Mouse (Mus musculus) liver, embryonic 11.5 days (tissue): ENCODE measurements around the gene Fzd1. TPM values are rescaled to one million over a fixed set of nuclear protein-coding genes. Genes with fewer than 3 reads are reported as not detected.

Experiments
- ATAC-seq: fragments of 200-750 bp; cut with Nextera tagmentation; replicated peaks from 2 replicates; pipeline ENCODE4 v1.8.0; 2017; ENCODE audit warnings: moderate number of reproducible peaks, mild to moderate bottlenecking, moderate TSS enrichment, moderate library complexity; ENCODE audit not compliant: low FRiP score
- DNase-seq: peaks from one replicate; pipeline ENCODE4 v3.0.0-alpha.2; 2017; ENCODE audit warnings: low spot score
- H3K27ac ChIP-seq: fragments of 300-500 bp; sonication (generic); 2 replicates; pipeline ENCODE4 v1.5.1; 2014; ENCODE audit warnings: mild to moderate bottlenecking, low read depth, low read length, control low read depth
- H3K27me3 ChIP-seq: fragments of 300-500 bp; sonication (generic); replicated peaks from 2 replicates; pipeline ENCODE4 v1.6.1; 2014; ENCODE audit warnings: low read length, mixed read lengths; ENCODE audit not compliant: control insufficient read depth, insufficient read depth
- H3K36me3 ChIP-seq: fragments of 300-500 bp; sonication (generic); 2 replicates; pipeline ENCODE4 v1.6.1; 2014; ENCODE audit warnings: mild to moderate bottlenecking, low read length, moderate library complexity, mixed read lengths; ENCODE audit not compliant: control insufficient read depth, insufficient read depth
- H3K4me1 ChIP-seq: fragments of 300-500 bp; sonication (generic); replicated peaks from 2 replicates; pipeline ENCODE4 v1.6.1; 2014; ENCODE audit warnings: low read length, mixed read lengths; ENCODE audit not compliant: control insufficient read depth, insufficient read depth
- H3K4me2 ChIP-seq: fragments of 300-500 bp; sonication (generic); 2 replicates; pipeline ENCODE4 v1.6.1; 2014; ENCODE audit warnings: mild to moderate bottlenecking, control low read depth, moderate library complexity
- H3K4me3 ChIP-seq: fragments of 300-500 bp; sonication (generic); 2 replicates; pipeline ENCODE4 v1.5.1; 2014; ENCODE audit warnings: low read depth, low read length, control low read depth
- H3K9ac ChIP-seq: fragments of 300-500 bp; sonication (generic); 2 replicates; pipeline ENCODE4 v1.6.1; 2014; ENCODE audit warnings: low read depth, low read length, control low read depth
- H3K9me3 ChIP-seq: fragments of 300-500 bp; sonication (generic); 2 replicates; pipeline ENCODE4 v1.6.1; 2016; ENCODE audit warnings: low read length, inconsistent platforms, mixed read lengths; ENCODE audit not compliant: control insufficient read depth
- WGBS: fragments of 180-500 bp; shearing (Covaris S2); extraction: QIAGEN DNeasy Blood & Tissue Kit; methylation state at CpG from one replicate; pipeline ENCODE4 v1.1.7; 2014; 5-methylcytosine and 5-hydroxymethylcytosine counted together
- polyA plus RNA-seq: library from polyadenylated mRNA; unstranded; fragments of >200 nt; fragmentation: Nextera tagmentation; extraction: Ambion mirVana; gene quantifications from 2 replicates; pipeline ENCODE4 v1.2.1, GENCODE M21; 2014

Fzd1 gene
- polyA plus RNA-seq, 1 experiment from 2014 or later = 14.7 TPM

GRCm38 (mm10) chr5:4756871-4757711 lies 744 bp downstream of the Fzd1 start:
- Histone ChIP-seq H3K4me1 (no peaks in the 10 kb centered on the region; the same call in 1 of the 2 replicates), H3K27ac (peak overlapping the region; percentile 87), H3K4me3 (peak overlapping the region; percentile 66), H3K36me3 (no peaks in the 10 kb centered on the region), H3K4me2 (peak overlapping the region; percentile 74), H3K9ac (peak overlapping the region; percentile 73), H3K27me3 (peaks cover 42% of the 10 kb centered on the region), H3K9me3 (no peaks in the 10 kb centered on the region)
- DNase-seq = peak; percentile 65
- ATAC-seq = peak; percentile 44
- under 1% methylated on average over 78 of the region's 80 CpGs for WGBS

DNA sequence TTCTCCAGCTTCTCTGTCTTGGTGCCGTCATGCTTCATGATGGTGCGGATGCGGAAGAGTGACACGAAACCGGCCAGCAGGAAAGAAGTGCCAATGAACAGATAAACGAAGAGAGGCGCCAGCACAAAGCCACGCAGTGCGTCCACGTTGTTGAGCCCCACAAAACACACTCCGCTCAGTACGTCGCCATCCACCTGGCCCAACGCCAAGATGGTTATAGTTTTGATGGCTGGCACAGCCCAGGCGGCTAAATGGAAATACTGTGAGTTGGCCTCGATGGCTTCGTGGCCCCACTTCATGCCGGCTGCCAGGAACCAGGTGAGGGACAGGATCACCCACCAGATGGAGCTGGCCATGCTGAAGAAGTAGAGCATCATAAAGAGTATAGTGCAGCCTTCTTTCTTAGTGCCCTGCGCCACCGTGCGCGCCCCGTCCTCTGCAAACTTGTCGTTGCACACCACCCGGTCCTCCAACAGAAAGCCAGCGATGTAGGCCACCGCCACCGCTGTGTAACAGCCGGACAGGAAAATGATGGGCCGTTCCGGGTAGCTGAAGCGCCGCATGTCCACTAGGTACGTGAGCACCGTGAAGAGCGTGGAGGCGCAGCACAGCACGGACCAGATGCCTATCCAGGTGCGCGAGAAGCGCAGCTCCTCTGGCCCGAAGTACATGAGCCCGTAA lies 1.7 kb downstream of the Fzd1 start:
- ATAC-seq = no peak
- WGBS = 7% methylated on average over 43 of the region's 43 CpGs
- Histone ChIP-seq H3K4me2 (peak overlapping the region; percentile 74), H3K9ac (peak overlapping the region; percentile 73), H3K27ac (peak overlapping the region; percentile 87; the same call in 1 of the 2 replicates), H3K4me3 (peak overlapping the region; percentile 66), H3K27me3 (peaks cover 42% of the 10 kb centered on the region), H3K4me1 (no peaks in the 10 kb centered on the region; the same call in 1 of the 2 replicates), H3K36me3 (no peaks in the 10 kb centered on the region), H3K9me3 (no peaks in the 10 kb centered on the region)
- peak; percentile 41 for DNase-seq

GRCm38 (mm10) chr5:4755326-4755725 lies 2.5 kb downstream of the Fzd1 start:
- H3K4me2 ChIP-seq = peak overlapping the region; percentile 74
- ATAC-seq (no peak), DNase-seq (no peak)
- 41% methylated on average over 11 of the region's 11 CpGs for WGBS
- peak overlapping the region; percentile 66 for H3K4me3 ChIP-seq
- H3K9me3 ChIP-seq = no peaks in the 10 kb centered on the region
- peaks cover 42% of the 10 kb centered on the region for H3K27me3 ChIP-seq
- no peaks in the 10 kb centered on the region for H3K36me3 ChIP-seq
- H3K27ac ChIP-seq = no peak overlapping the region
- H3K9ac ChIP-seq = 0 out of 2 replicates have a peak overlapping the region, but pooled peaks have one; percentile 25
- no peaks in the 10 kb centered on the region; the same call in 1 of the 2 replicates for H3K4me1 ChIP-seq

- ATAC-seq (no peak), DNase-seq (no peak)
- Histone ChIP-seq H3K4me2 (peak overlapping the region; percentile 74), H3K36me3 (no peaks in the 10 kb centered on the region), H3K9me3 (no peaks in the 10 kb centered on the region), H3K4me3 (peak overlapping the region; percentile 66; the same call in 1 of the 2 replicates), H3K27ac (no peak overlapping the region), H3K4me1 (no peaks in the 10 kb centered on the region; the same call in 1 of the 2 replicates), H3K27me3 (peaks cover 40% of the 10 kb centered on the region), H3K9ac (no peak overlapping the region)
- 28% methylated on average over 9 of the region's 9 CpGs for WGBS
Observed at GRCm38 (mm10) chr5:4754701-4755281, 3.0 kb downstream of the Fzd1 start.

DNA sequence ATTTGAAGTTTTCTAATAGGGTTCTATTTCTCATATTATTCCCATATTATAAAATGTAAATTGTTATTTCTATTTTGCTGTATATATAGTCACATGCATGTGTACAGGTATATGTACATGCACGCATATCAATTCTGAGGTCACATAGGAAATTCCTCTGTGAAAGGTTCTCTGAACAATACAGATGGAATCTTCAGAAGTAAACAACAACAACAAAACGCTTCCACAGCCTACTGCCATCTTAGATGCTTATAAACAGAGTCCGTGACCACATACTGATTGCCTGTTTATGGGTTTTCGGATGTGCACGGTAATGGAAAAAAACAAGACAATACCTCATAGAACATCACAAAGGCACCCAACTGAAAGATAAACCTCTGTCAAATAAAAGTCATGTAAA lies 4.7 kb downstream of the Fzd1 start:
- H3K4me1 ChIP-seq = no peaks in the 10 kb centered on the region; the same call in 1 of the 2 replicates
- no peak overlapping the region for H3K4me3 ChIP-seq
- H3K27me3 ChIP-seq = peaks cover 29% of the 10 kb centered on the region
- no peak overlapping the region for H3K9ac ChIP-seq
- H3K9me3 ChIP-seq = no peaks in the 10 kb centered on the region
- H3K36me3 ChIP-seq = no peaks in the 10 kb centered on the region
- WGBS = 81% methylated on average over 5 of the region's 5 CpGs
- no peak overlapping the region for H3K27ac ChIP-seq
- no peak overlapping the region for H3K4me2 ChIP-seq
- ATAC-seq (no peak), DNase-seq (no peak)

GRCm38 (mm10) chr5:4742722-4743121 lies 15.1 kb downstream of the Fzd1 start:
- Histone ChIP-seq H3K9ac (no peak overlapping the region), H3K4me3 (no peak overlapping the region), H3K9me3 (no peaks in the 10 kb centered on the region), H3K27me3 (no peaks in the 10 kb centered on the region), H3K27ac (no peak overlapping the region), H3K36me3 (no peaks in the 10 kb centered on the region), H3K4me1 (no peaks in the 10 kb centered on the region), H3K4me2 (no peak overlapping the region)
- no peak for ATAC-seq
- DNase-seq = no peak
- 64% methylated on average over 4 of the region's 4 CpGs for WGBS

DNA sequence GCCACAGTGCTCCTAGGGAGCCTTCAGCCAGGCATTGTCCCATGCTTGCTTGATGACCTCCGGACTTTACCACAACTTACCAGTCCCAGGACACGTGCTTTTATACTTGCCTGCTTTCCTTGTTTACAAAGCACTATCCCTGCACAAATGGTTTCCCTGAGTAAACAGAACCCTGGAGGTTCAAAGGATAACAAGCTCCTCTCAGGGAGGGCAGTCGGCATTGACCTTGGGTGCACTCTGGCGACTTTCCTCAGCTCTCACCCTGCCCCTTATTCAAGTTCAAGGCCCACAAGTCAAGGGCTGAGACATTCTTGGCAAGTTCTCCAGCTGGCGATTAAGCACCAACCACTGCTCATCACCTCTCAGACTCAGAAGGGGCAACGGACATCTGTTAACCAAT lies 20.8 kb downstream of the Fzd1 start:
- Histone ChIP-seq H3K36me3 (no peaks in the 10 kb centered on the region), H3K4me3 (no peak overlapping the region), H3K4me2 (no peak overlapping the region), H3K4me1 (no peaks in the 10 kb centered on the region), H3K9me3 (no peaks in the 10 kb centered on the region), H3K27ac (no peak overlapping the region), H3K9ac (no peak overlapping the region), H3K27me3 (no peaks in the 10 kb centered on the region)
- DNase-seq (no peak), ATAC-seq (peak; percentile 36; the same call in 1 of the 2 replicates)
- WGBS = 38% methylated on average over 6 of the region's 6 CpGs

DNA sequence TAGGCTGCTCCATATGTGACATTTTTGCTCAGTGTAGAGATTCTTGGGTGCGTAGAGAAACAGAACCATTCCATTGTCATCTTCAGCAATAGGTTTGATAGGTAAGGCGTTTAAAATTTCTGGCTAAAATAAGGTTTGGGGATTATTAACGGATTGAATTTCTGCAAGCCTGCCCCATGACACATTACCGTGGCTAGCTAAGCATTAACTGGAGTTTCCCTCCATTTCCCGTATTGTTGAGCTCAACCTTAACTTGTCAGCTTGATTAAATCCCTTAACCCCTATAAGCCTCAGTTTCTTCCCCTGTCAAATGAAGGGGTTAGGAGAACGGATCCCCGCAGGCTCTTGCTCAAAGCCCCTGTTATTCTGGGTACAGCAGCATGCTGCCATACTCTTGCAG lies 22.4 kb downstream of the Fzd1 start:
- H3K4me3 ChIP-seq = no peak overlapping the region
- no peaks in the 10 kb centered on the region for H3K9me3 ChIP-seq
- H3K36me3 ChIP-seq = no peaks in the 10 kb centered on the region
- H3K27me3 ChIP-seq = no peaks in the 10 kb centered on the region
- H3K9ac ChIP-seq = no peak overlapping the region
- 81% methylated on average over 7 of the region's 7 CpGs for WGBS
- no peak overlapping the region for H3K4me2 ChIP-seq
- H3K4me1 ChIP-seq = no peaks in the 10 kb centered on the region
- H3K27ac ChIP-seq = no peak overlapping the region
- DNase-seq (no peak), ATAC-seq (no peak)
